Mouse (Mus musculus) liver, embryonic 14.5 days (tissue): ENCODE measurements around the gene Pacs2.

Source experiments
- CTCF ChIP-seq: IDR thresholded peaks from 2 replicates; pipeline ENCODE4 v1.5.1; 2016; ENCODE audit warnings: antibody characterized with exemption, low read depth, control low read depth
- EP300 ChIP-seq: IDR thresholded peaks from 2 replicates; pipeline ENCODE4 v1.6.1; 2016; ENCODE audit warnings: antibody characterized with exemption, low read depth

DNA sequence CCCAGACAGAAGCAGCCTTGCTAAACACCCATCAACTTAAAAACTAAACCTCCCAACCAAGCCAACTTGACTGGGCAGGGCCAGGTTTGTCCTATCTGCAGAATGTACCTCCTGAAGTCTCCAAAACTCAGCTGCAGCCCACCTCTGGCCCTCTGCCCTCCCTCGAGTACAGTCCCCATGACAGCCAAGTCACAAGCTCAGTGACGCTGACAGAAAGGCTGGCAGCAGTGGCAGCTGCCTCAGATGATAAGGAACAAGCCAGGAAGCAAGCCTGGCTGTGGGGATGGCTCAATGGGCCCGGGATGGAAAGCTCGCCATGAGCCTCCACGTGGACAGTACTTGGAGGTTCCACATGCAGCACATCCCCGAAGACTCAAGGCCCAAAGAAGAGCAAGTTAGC is 44.7 kb upstream of the Pacs2 start:
- TF ChIP-seq CTCF (no peak), EP300 (no peak)
